Mouse (Mus musculus) heart, embryonic 12.5 days (tissue): ENCODE results near the gene Tph2. TPM values are rescaled to one million over a fixed set of nuclear protein-coding genes. Genes with fewer than 3 reads are reported as not detected.

Source experiments
- ATAC-seq: fragments of 200-750 bp; cut with Nextera tagmentation; 2 replicates; pipeline ENCODE4 v1.8.0; 2017; ENCODE audit warnings: moderate TSS enrichment, moderate library complexity; ENCODE audit not compliant: insufficient number of reproducible peaks, low FRiP score
- H3K27ac ChIP-seq: fragments of 300-500 bp; sonication (generic); 2 replicates; pipeline ENCODE4 v1.5.1; 2016; ENCODE audit warnings: mild to moderate bottlenecking, moderate library complexity; ENCODE audit not compliant: poor library complexity, severe bottlenecking
- H3K27me3 ChIP-seq: fragments of 300-500 bp; sonication (generic); replicated peaks from 2 replicates; pipeline ENCODE4 v1.6.1; 2016; ENCODE audit warnings: mild to moderate bottlenecking, moderate library complexity
- H3K36me3 ChIP-seq: fragments of 300-500 bp; sonication (generic); 2 replicates; pipeline ENCODE4 v1.6.1; 2016; ENCODE audit warnings: mild to moderate bottlenecking, moderate library complexity
- H3K4me1 ChIP-seq: fragments of 300-500 bp; sonication (generic); replicated peaks from 2 replicates; pipeline ENCODE4 v1.6.1; 2016; ENCODE audit warnings: mild to moderate bottlenecking
- H3K4me2 ChIP-seq: fragments of 300-500 bp; sonication (generic); 2 replicates; pipeline ENCODE4 v1.6.1; 2016; ENCODE audit warnings: mild to moderate bottlenecking, moderate library complexity
- H3K4me3 ChIP-seq: fragments of 300-500 bp; sonication (generic); 2 replicates; pipeline ENCODE4 v1.5.1; 2016; ENCODE audit warnings: mild to moderate bottlenecking
- H3K9ac ChIP-seq: fragments of 300-500 bp; sonication (generic); 2 replicates; pipeline ENCODE4 v1.6.1; 2016; ENCODE audit warnings: mild to moderate bottlenecking, moderate library complexity
- H3K9me3 ChIP-seq: fragments of 300-500 bp; sonication (generic); replicated peaks from 2 replicates; pipeline ENCODE4 v1.6.1; 2016; ENCODE audit warnings: mild to moderate bottlenecking, moderate library complexity
- WGBS: fragments of 180-500 bp; shearing (Covaris S2); methylation state at CpG from one replicate; pipeline ENCODE4 v1.1.7; 2016; 5-methylcytosine and 5-hydroxymethylcytosine counted together
- polyA plus RNA-seq: library from polyadenylated mRNA; unstranded; fragments of >200 nt; fragmentation: Nextera tagmentation; extraction: Ambion mirVana; gene quantifications from 2 replicates; pipeline ENCODE4 v1.2.1, GENCODE M21; 2016

The Tph2 gene
- not detected in 2 replicates for polyA plus RNA-seq

DNA sequence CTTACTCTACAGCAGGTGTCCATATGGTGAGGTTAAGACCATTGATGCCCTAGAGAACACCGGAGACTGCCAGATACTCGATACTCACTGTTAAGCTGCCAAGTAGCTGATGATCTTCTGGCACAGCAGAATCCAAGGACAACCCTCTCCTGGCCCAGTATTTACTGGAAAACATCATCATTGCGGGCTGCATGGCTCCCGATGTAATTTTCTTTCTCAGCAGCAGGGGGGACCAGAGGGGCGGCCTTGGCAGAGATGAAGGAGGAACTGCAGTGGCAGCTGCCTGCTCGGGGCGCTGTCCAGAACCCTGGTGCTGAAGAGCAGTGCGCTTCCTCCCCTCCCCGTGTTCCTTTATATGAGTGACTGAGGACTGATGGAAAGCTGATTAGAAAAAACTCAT, at the start of gene Tph2:
TSS of gene Tph2 (minus strand) at position 326 of the 400 bp plus-strand sequence.
- Histone ChIP-seq H3K27me3 (no peaks in the 10 kb centered on the region), H3K9ac (no peak within 1 kb of the TSS), H3K9me3 (no peaks in the 10 kb centered on the region), H3K27ac (no peak within 1 kb of the TSS), H3K4me2 (no peak within 1 kb of the TSS), H3K4me3 (no peak within 1 kb of the TSS), H3K4me1 (no peaks in the 10 kb centered on the region), H3K36me3 (no peaks in the 10 kb centered on the region)
- WGBS: 10% methylated on average over 9 of the region's 9 CpGs
- peak; percentile 42; the same call in 1 of the 2 replicates for ATAC-seq

- ATAC-seq: no peak
- 77% methylated on average over 3 of the region's 3 CpGs for WGBS
- Histone ChIP-seq H3K4me1 (no peaks in the 10 kb centered on the region), H3K9ac (no peak overlapping the region), H3K36me3 (peaks cover 43% of the 10 kb centered on the region), H3K9me3 (no peaks in the 10 kb centered on the region), H3K4me3 (no peak overlapping the region), H3K4me2 (no peak overlapping the region), H3K27ac (no peak overlapping the region), H3K27me3 (no peaks in the 10 kb centered on the region)
Observed at GRCm38 (mm10) chr10:115233798-115234197, 49.0 kb upstream of the Tph2 start.

GRCm38 (mm10) chr10:115232513-115232912, 47.7 kb upstream of the Tph2 start:
- peaks cover 42% of the 10 kb centered on the region for H3K36me3 ChIP-seq

GRCm38 (mm10) chr10:115229023-115229422, 44.2 kb upstream of the Tph2 start:
- no peak for ATAC-seq
- 82% methylated on average over 9 of the region's 9 CpGs for WGBS
- H3K36me3 ChIP-seq: peaks cover 35% of the 10 kb centered on the region

More at GRCm38 (mm10) chr10:115232513-115232912, 47.7 kb upstream of the Tph2 start:
- Histone ChIP-seq H3K9me3 (no peaks in the 10 kb centered on the region), H3K4me2 (no peak overlapping the region), H3K4me1 (no peaks in the 10 kb centered on the region; the same call in 1 of the 2 replicates), H3K9ac (no peak overlapping the region), H3K27me3 (no peaks in the 10 kb centered on the region), H3K4me3 (no peak overlapping the region), H3K27ac (no peak overlapping the region)
- no peak for ATAC-seq
- WGBS: 89% methylated on average over 3 of the region's 3 CpGs

DNA sequence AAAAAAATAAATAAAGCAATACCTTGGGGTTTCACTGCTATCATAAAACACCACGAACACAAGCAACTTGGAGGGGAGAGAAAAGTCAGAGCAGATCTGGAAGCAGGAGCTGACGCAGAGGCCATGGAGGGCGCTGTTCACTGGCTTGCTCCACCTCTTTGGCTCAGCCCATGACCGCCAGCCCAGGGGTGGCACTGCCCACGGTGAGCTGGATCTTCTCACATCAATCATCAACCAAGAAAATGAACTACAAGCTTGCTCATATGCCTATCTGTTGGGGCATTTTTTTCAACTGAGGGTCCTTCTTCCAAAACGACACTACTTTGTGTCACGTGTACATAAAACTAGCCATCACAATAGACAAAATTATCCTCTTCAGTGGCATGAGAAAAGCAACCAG, 41.8 kb upstream of the Tph2 start:
- Histone ChIP-seq H3K9me3 (no peaks in the 10 kb centered on the region), H3K27ac (no peak overlapping the region), H3K4me1 (peaks cover 3% of the 10 kb centered on the region; the same call in 1 of the 2 replicates), H3K27me3 (no peaks in the 10 kb centered on the region), H3K4me2 (no peak overlapping the region), H3K4me3 (no peak overlapping the region), H3K36me3 (peaks cover 23% of the 10 kb centered on the region), H3K9ac (no peak overlapping the region)
- WGBS: 94% methylated on average over 7 of the region's 7 CpGs
- ATAC-seq: no peak

More at GRCm38 (mm10) chr10:115229023-115229422, 44.2 kb upstream of the Tph2 start:
- no peak overlapping the region for H3K27ac ChIP-seq
- H3K27me3 ChIP-seq: no peaks in the 10 kb centered on the region
- H3K4me1 ChIP-seq: no peaks in the 10 kb centered on the region; the same call in 1 of the 2 replicates
- no peak overlapping the region for H3K9ac ChIP-seq
- H3K9me3 ChIP-seq: no peaks in the 10 kb centered on the region
- H3K4me2 ChIP-seq: no peak overlapping the region
- no peak overlapping the region for H3K4me3 ChIP-seq

GRCm38 (mm10) chr10:115223845-115224244, 39.0 kb upstream of the Tph2 start:
- no peaks in the 10 kb centered on the region for H3K27me3 ChIP-seq
- H3K9me3 ChIP-seq: no peaks in the 10 kb centered on the region
- no peak overlapping the region for H3K4me3 ChIP-seq
- 83% methylated on average over 3 of the region's 3 CpGs for WGBS
- H3K9ac ChIP-seq: no peak overlapping the region
- peaks cover 3% of the 10 kb centered on the region; the same call in 1 of the 2 replicates for H3K4me1 ChIP-seq
- H3K4me2 ChIP-seq: no peak overlapping the region
- no peak overlapping the region for H3K27ac ChIP-seq
- no peak for ATAC-seq
- H3K36me3 ChIP-seq: peaks cover 28% of the 10 kb centered on the region

GRCm38 (mm10) chr10:115212916-115213580, 28.2 kb upstream of the Tph2 start:
- ATAC-seq: no peak
- H3K36me3 ChIP-seq: peaks cover 69% of the 10 kb centered on the region
- H3K27ac ChIP-seq: no peak overlapping the region
- H3K27me3 ChIP-seq: no peaks in the 10 kb centered on the region
- no peaks in the 10 kb centered on the region for H3K9me3 ChIP-seq
- H3K4me2 ChIP-seq: no peak overlapping the region
- no peak overlapping the region for H3K9ac ChIP-seq
- WGBS: 95% methylated on average over 11 of the region's 11 CpGs
- no peaks in the 10 kb centered on the region for H3K4me1 ChIP-seq
- H3K4me3 ChIP-seq: no peak overlapping the region

- 80% methylated on average over 3 of the region's 3 CpGs for WGBS
- H3K36me3 ChIP-seq: peaks cover 52% of the 10 kb centered on the region
Observed at GRCm38 (mm10) chr10:115205825-115206224, 21.0 kb upstream of the Tph2 start.

GRCm38 (mm10) chr10:115205284-115205683, 20.5 kb upstream of the Tph2 start:
- 39% methylated on average over 1 of the region's 1 CpGs for WGBS
- Histone ChIP-seq H3K4me2 (no peak overlapping the region), H3K9ac (no peak overlapping the region), H3K36me3 (peaks cover 52% of the 10 kb centered on the region), H3K9me3 (no peaks in the 10 kb centered on the region), H3K27me3 (no peaks in the 10 kb centered on the region), H3K4me1 (0 out of 2 replicates have a peak, but pooled peaks cover 3% of the 10 kb centered on the region), H3K27ac (no peak overlapping the region), H3K4me3 (no peak overlapping the region)
- ATAC-seq: no peak

More at GRCm38 (mm10) chr10:115205825-115206224, 21.0 kb upstream of the Tph2 start:
- Histone ChIP-seq H3K27ac (no peak overlapping the region), H3K27me3 (no peaks in the 10 kb centered on the region), H3K9me3 (no peaks in the 10 kb centered on the region), H3K4me1 (0 out of 2 replicates have a peak, but pooled peaks cover 3% of the 10 kb centered on the region), H3K4me3 (no peak overlapping the region), H3K4me2 (no peak overlapping the region), H3K9ac (no peak overlapping the region)
- no peak for ATAC-seq

DNA sequence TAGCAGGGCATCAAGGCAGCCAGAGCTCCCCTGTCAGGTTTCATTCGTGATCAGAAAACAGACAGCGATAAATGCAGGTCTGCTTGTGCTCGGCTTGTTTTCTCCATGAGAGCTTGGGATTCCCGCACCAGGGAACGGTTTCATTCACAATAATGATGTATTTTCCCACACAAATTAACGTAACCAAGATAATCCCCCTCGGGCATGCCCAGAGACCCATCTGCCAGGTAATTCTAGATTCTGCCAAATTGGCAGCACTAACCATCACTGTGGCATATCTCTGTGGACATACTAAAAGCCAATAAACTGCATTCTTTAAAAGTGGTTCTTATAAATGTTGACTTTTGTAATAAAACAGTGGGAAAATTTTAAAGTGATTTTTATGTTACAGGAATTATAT, 6.4 kb upstream of the Tph2 start:
- H3K36me3 ChIP-seq: no peaks in the 10 kb centered on the region
- H3K4me3 ChIP-seq: no peak overlapping the region
- H3K27me3 ChIP-seq: no peaks in the 10 kb centered on the region
- H3K4me2 ChIP-seq: no peak overlapping the region
- no peak for ATAC-seq
- H3K9me3 ChIP-seq: no peaks in the 10 kb centered on the region
- no peaks in the 10 kb centered on the region for H3K4me1 ChIP-seq
- H3K27ac ChIP-seq: no peak overlapping the region
- WGBS: 75% methylated on average over 7 of the region's 7 CpGs
- no peak overlapping the region for H3K9ac ChIP-seq

GRCm38 (mm10) chr10:115187390-115187789, 2.6 kb upstream of the Tph2 start:
- Histone ChIP-seq H3K4me2 (no peak overlapping the region), H3K36me3 (no peaks in the 10 kb centered on the region), H3K4me1 (no peaks in the 10 kb centered on the region), H3K9ac (no peak overlapping the region), H3K27ac (no peak overlapping the region), H3K4me3 (no peak overlapping the region), H3K27me3 (no peaks in the 10 kb centered on the region), H3K9me3 (no peaks in the 10 kb centered on the region)
- no peak for ATAC-seq
- 82% methylated on average over 1 of the region's 1 CpGs for WGBS
